Mouse (Mus musculus): Measurements from ENCODE around the gene Ccnj. TPM values are rescaled to one million over a fixed set of nuclear protein-coding genes. Genes with fewer than 3 reads are reported as not detected.

Gene Ccnj
- 7.9 and 10.0 TPM in 2 replicates for polyA plus RNA-seq (2015; fragmentation: Nextera tagmentation; extraction: Ambion mirVana)

- peak within 1 kb of the TSS; percentile 89 for H3K4me2 ChIP-seq
- H3K36me3 ChIP-seq, result no peaks in the 10 kb centered on the region
- WGBS, result under 1% methylated on average over 71 of the region's 71 CpGs
- peaks cover 17% of the 10 kb centered on the region for H3K27me3 ChIP-seq (replicated peaks)
- peak; percentile 97 for ATAC-seq (ENCODE audit: extremely low read depth, insufficient number of reproducible peaks, low FRiP score, low TSS enrichment)
- H3K27ac ChIP-seq (replicated peaks), result peak within 1 kb of the TSS; percentile 87
- peak within 1 kb of the TSS; percentile 95 for H3K9ac ChIP-seq
- peaks cover 28% of the 10 kb centered on the region for H3K4me1 ChIP-seq
- H3K9me3 ChIP-seq, result no peaks in the 10 kb centered on the region
- peak within 1 kb of the TSS; percentile 88 for H3K4me3 ChIP-seq
Observed at GRCm38 (mm10) chr19:40830703-40831415, at the start of gene Ccnj. Ccnj (plus strand) TSS chr19:40831279.

- Histone ChIP-seq H3K27me3 (replicated peaks) (peaks cover 41% of the 10 kb centered on the region), H3K27ac (replicated peaks) (no peak overlapping the region), H3K4me2 (no peak overlapping the region), H3K4me3 (no peak overlapping the region), H3K36me3 (no peaks in the 10 kb centered on the region), H3K4me1 (no peaks in the 10 kb centered on the region), H3K9ac (no peak overlapping the region), H3K9me3 (no peaks in the 10 kb centered on the region)
- ATAC-seq (ENCODE audit: extremely low read depth, insufficient number of reproducible peaks, low FRiP score, low TSS enrichment), result no peak
- WGBS, result 55% methylated on average over 15 of the region's 15 CpGs
Observed at GRCm38 (mm10) chr19:40788004-40788714, 42.9 kb upstream of the Ccnj start.

GRCm38 (mm10) chr19:40788715-40789084 lies 42.4 kb upstream of the Ccnj start:
- ATAC-seq (ENCODE audit: extremely low read depth, insufficient number of reproducible peaks, low FRiP score, low TSS enrichment), result no peak
- WGBS, result 71% methylated on average over 2 of the region's 2 CpGs
- no peaks in the 10 kb centered on the region for H3K4me1 ChIP-seq
- no peak overlapping the region for H3K27ac ChIP-seq (replicated peaks)
- H3K27me3 ChIP-seq (replicated peaks), result peaks cover 42% of the 10 kb centered on the region
- H3K9ac ChIP-seq, result no peak overlapping the region
- H3K9me3 ChIP-seq, result no peaks in the 10 kb centered on the region
- no peak overlapping the region for H3K4me2 ChIP-seq
- H3K36me3 ChIP-seq, result no peaks in the 10 kb centered on the region
- no peak overlapping the region for H3K4me3 ChIP-seq

- Histone ChIP-seq H3K4me2 (no peak overlapping the region), H3K27ac (replicated peaks) (no peak overlapping the region), H3K36me3 (no peaks in the 10 kb centered on the region), H3K4me3 (no peak overlapping the region), H3K4me1 (no peaks in the 10 kb centered on the region), H3K9me3 (no peaks in the 10 kb centered on the region), H3K9ac (no peak overlapping the region), H3K27me3 (replicated peaks) (peaks cover 35% of the 10 kb centered on the region)
- WGBS, result 42% methylated on average over 7 of the region's 7 CpGs
- no peak for ATAC-seq (ENCODE audit: extremely low read depth, insufficient number of reproducible peaks, low FRiP score, low TSS enrichment)
Observed at GRCm38 (mm10) chr19:40805176-40805737, 25.8 kb upstream of the Ccnj start.

GRCm38 (mm10) chr19:40809858-40810257 lies 21.2 kb upstream of the Ccnj start:
- Histone ChIP-seq H3K36me3 (no peaks in the 10 kb centered on the region), H3K27ac (replicated peaks) (no peak overlapping the region), H3K4me2 (no peak overlapping the region), H3K4me3 (no peak overlapping the region), H3K4me1 (peaks cover 26% of the 10 kb centered on the region), H3K27me3 (replicated peaks) (peaks cover 27% of the 10 kb centered on the region), H3K9ac (no peak overlapping the region), H3K9me3 (no peaks in the 10 kb centered on the region)
- WGBS, result 75% methylated on average over 7 of the region's 7 CpGs
- ATAC-seq (ENCODE audit: extremely low read depth, insufficient number of reproducible peaks, low FRiP score, low TSS enrichment), result no peak

GRCm38 (mm10) chr19:40811840-40812239 lies 19.2 kb upstream of the Ccnj start:
- H3K9ac ChIP-seq, result no peak overlapping the region
- ATAC-seq (ENCODE audit: extremely low read depth, insufficient number of reproducible peaks, low FRiP score, low TSS enrichment), result no peak
- H3K36me3 ChIP-seq, result no peaks in the 10 kb centered on the region
- H3K4me2 ChIP-seq, result no peak overlapping the region
- no peak overlapping the region for H3K27ac ChIP-seq (replicated peaks)
- no peak overlapping the region for H3K4me3 ChIP-seq
- H3K9me3 ChIP-seq, result no peaks in the 10 kb centered on the region
- WGBS, result 49% methylated on average over 4 of the region's 4 CpGs
- peaks cover 23% of the 10 kb centered on the region for H3K27me3 ChIP-seq (replicated peaks)
- H3K4me1 ChIP-seq, result peaks cover 26% of the 10 kb centered on the region

GRCm38 (mm10) chr19:40812778-40813177 lies 18.3 kb upstream of the Ccnj start:
- Histone ChIP-seq H3K27me3 (replicated peaks) (peaks cover 18% of the 10 kb centered on the region), H3K9me3 (no peaks in the 10 kb centered on the region), H3K4me3 (no peak overlapping the region; the same call in 1 of the 2 replicates), H3K4me2 (peak overlapping the region; percentile 60), H3K36me3 (no peaks in the 10 kb centered on the region), H3K9ac (no peak overlapping the region), H3K4me1 (peaks cover 26% of the 10 kb centered on the region), H3K27ac (replicated peaks) (no peak overlapping the region)
- no peak for ATAC-seq (ENCODE audit: extremely low read depth, insufficient number of reproducible peaks, low FRiP score, low TSS enrichment)
- WGBS, result 16% methylated on average over 3 of the region's 3 CpGs

GRCm38 (mm10) chr19:40813385-40813784 lies 17.7 kb upstream of the Ccnj start:
- Histone ChIP-seq H3K4me2 (peak overlapping the region; percentile 60), H3K9me3 (no peaks in the 10 kb centered on the region), H3K27me3 (replicated peaks) (peaks cover 12% of the 10 kb centered on the region), H3K4me1 (peaks cover 26% of the 10 kb centered on the region), H3K36me3 (no peaks in the 10 kb centered on the region), H3K27ac (replicated peaks) (no peak overlapping the region), H3K4me3 (peak overlapping the region; percentile 16; the same call in 1 of the 2 replicates), H3K9ac (peak overlapping the region; percentile 34; the same call in 1 of the 2 replicates)
- 31% methylated on average over 14 of the region's 14 CpGs for WGBS
- ATAC-seq (ENCODE audit: extremely low read depth, insufficient number of reproducible peaks, low FRiP score, low TSS enrichment), result peak; percentile 74; the same call in 1 of the 2 replicates

GRCm38 (mm10) chr19:40815645-40816183 lies 15.4 kb upstream of the Ccnj start:
- no peak for ATAC-seq (ENCODE audit: extremely low read depth, insufficient number of reproducible peaks, low FRiP score, low TSS enrichment)
- Histone ChIP-seq H3K9ac (no peak overlapping the region), H3K4me3 (no peak overlapping the region), H3K4me2 (no peak overlapping the region), H3K27me3 (replicated peaks) (0 out of 2 replicates have a peak, but pooled peaks cover 4% of the 10 kb centered on the region), H3K9me3 (no peaks in the 10 kb centered on the region), H3K27ac (replicated peaks) (no peak overlapping the region), H3K36me3 (no peaks in the 10 kb centered on the region), H3K4me1 (peaks cover 26% of the 10 kb centered on the region)
- WGBS, result 62% methylated on average over 7 of the region's 7 CpGs

- WGBS, result 69% methylated on average over 6 of the region's 6 CpGs
Observed at GRCm38 (mm10) chr19:40817901-40818532, 13.1 kb upstream of the Ccnj start.

GRCm38 (mm10) chr19:40818764-40819163 lies 12.3 kb upstream of the Ccnj start:
- H3K36me3 ChIP-seq, result no peaks in the 10 kb centered on the region
- H3K27me3 ChIP-seq (replicated peaks), result peaks cover 12% of the 10 kb centered on the region; the same call in 1 of the 2 replicates
- ATAC-seq (ENCODE audit: extremely low read depth, insufficient number of reproducible peaks, low FRiP score, low TSS enrichment), result no peak
- H3K4me2 ChIP-seq, result no peak overlapping the region
- WGBS, result 53% methylated on average over 7 of the region's 7 CpGs
- no peak overlapping the region for H3K9ac ChIP-seq
- H3K27ac ChIP-seq (replicated peaks), result no peak overlapping the region
- peaks cover under 1% of the 10 kb centered on the region; the same call in 1 of the 2 replicates for H3K4me1 ChIP-seq
- H3K9me3 ChIP-seq, result no peaks in the 10 kb centered on the region
- no peak overlapping the region for H3K4me3 ChIP-seq

More at GRCm38 (mm10) chr19:40817901-40818532, 13.1 kb upstream of the Ccnj start:
- Histone ChIP-seq H3K27ac (replicated peaks) (no peak overlapping the region), H3K9me3 (no peaks in the 10 kb centered on the region), H3K27me3 (replicated peaks) (peaks cover 12% of the 10 kb centered on the region; the same call in 1 of the 2 replicates), H3K4me1 (peaks cover 8% of the 10 kb centered on the region), H3K9ac (no peak overlapping the region), H3K4me2 (no peak overlapping the region), H3K36me3 (no peaks in the 10 kb centered on the region), H3K4me3 (no peak overlapping the region)
- ATAC-seq (ENCODE audit: extremely low read depth, insufficient number of reproducible peaks, low FRiP score, low TSS enrichment), result no peak
